Mouse (Mus musculus) left cerebral cortex, adult 8-10 months (tissue): ENCODE results near the gene Gm20388. TPM values are rescaled to one million over a fixed set of nuclear protein-coding genes. Genes with fewer than 3 reads are reported as not detected.

Experiments used
- DNase-seq, 2 experiments: peaks; one replicate each; pipeline ENCODE4 v3.0.0; 2022; ENCODE audit warnings: low spot score in 2 of 2
- microRNA-seq, 2 experiments: library from miRNA; unstranded; fragments of <30 nt; microRNA quantifications; one replicate each; pipeline ENCODE4 v1.2.0; 2022
- total RNA-seq, 4 experiments: library from RNA; stranded (reverse); gene quantifications; 2 replicates each; pipeline ENCODE4 v1.2.4; 2022

Gm20388 gene
- total RNA-seq, 4 experiments from 2014 or later = 10.4 to 20.8 (median 16.4) TPM

GRCm38 (mm10) chr8:124370422-124371183, 4460.0 kb downstream of the Gm20388 start:
- DNase-seq = no peak

GRCm38 (mm10) chr8:124371410-124372123, 4460.9 kb downstream of the Gm20388 start:
- DNase-seq = peak in 1 of 2 experiments; percentile 64

- peak in 1 of 2 experiments; percentile 31 for DNase-seq
These were observed 4463.1 kb downstream of the Gm20388 start for GRCm38 (mm10) chr8:124373753-124374152.

- peak in 1 of 2 experiments; percentile 47 for DNase-seq
These were observed 4464.5 kb downstream of the Gm20388 start for GRCm38 (mm10) chr8:124375168-124375567.

- DNase-seq = no peak
These were observed 4465.1 kb downstream of the Gm20388 start for GRCm38 (mm10) chr8:124375727-124376126.

- DNase-seq = no peak
These were observed 4465.8 kb downstream of the Gm20388 start for GRCm38 (mm10) chr8:124376406-124376805.

- no peak for DNase-seq
These were observed 4468.6 kb downstream of the Gm20388 start for GRCm38 (mm10) chr8:124379289-124379688.

- peak in 1 of 2 experiments; percentile 22 for DNase-seq
These were observed 4471.6 kb downstream of the Gm20388 start for GRCm38 (mm10) chr8:124382235-124382634.

GRCm38 (mm10) chr8:124384336-124384735, 4473.7 kb downstream of the Gm20388 start:
- DNase-seq = peak in 1 of 2 experiments; percentile 55

GRCm38 (mm10) chr8:124386225-124386899, 4475.7 kb downstream of the Gm20388 start:
- DNase-seq = peak in 1 of 2 experiments; percentile 88

GRCm38 (mm10) chr8:124389495-124389894, 4478.9 kb downstream of the Gm20388 start:
- peak in 1 of 2 experiments; percentile 89 for DNase-seq

GRCm38 (mm10) chr8:124391191-124391590, 4480.6 kb downstream of the Gm20388 start:
- DNase-seq = no peak

GRCm38 (mm10) chr8:124392271-124393012, 4481.8 kb downstream of the Gm20388 start:
- DNase-seq = no peak

- no peak for DNase-seq
These were observed 4482.4 kb downstream of the Gm20388 start for GRCm38 (mm10) chr8:124393013-124393412.

- no peak for DNase-seq
These were observed 4483.3 kb downstream of the Gm20388 start for GRCm38 (mm10) chr8:124393927-124394326.

- DNase-seq = no peak
These were observed 4484.3 kb downstream of the Gm20388 start for GRCm38 (mm10) chr8:124394951-124395350.

Small RNA genes within 50 kb of the gene (microRNA-seq; reads per million reads assigned to microRNA genes)
- gene Gm22715 (0 reads per million in 2 experiments), gene Gm24366 (0 reads per million in 2 experiments), gene Gm27530 (0 reads per million in 2 experiments), gene Mir1967 (0 reads per million in 2 experiments), gene Mir6396 (0 reads per million in 2 experiments), gene Mir7079 (0 to 0.66 reads per million in 2 experiments), gene Mir7080 (126 to 132 reads per million in 2 experiments), gene Mir7237 (0.66 to 2.1 reads per million in 2 experiments), gene Mir7687 (2.1 to 3.3 reads per million in 2 experiments)

Other genes with a start within 250 kb of the Gm20388 start
- 1 to 10 TPM; 6.0 to 8.4 (median 7.4) TPM for gene Wfdc1, start 244.5 kb upstream of the Gm20388 start, total RNA-seq
- 1 to 10 TPM; 1.5 to 2.0 (median 1.8) TPM for gene Atp2c2, start 210.8 kb upstream of the Gm20388 start, total RNA-seq
- gene Tldc1, start 132.4 kb upstream of the Gm20388 start, total RNA-seq = 10 to 100 TPM; 12.8 to 14.2 (median 13.6) TPM
- gene Cotl1, start 70.3 kb upstream of the Gm20388 start, total RNA-seq = 100 to 1,000 TPM in 1 of 4 experiments, 10 to 100 TPM in 3; 52.1 to 105 (median 68.9) TPM
- 1 to 10 TPM; 7.4 to 8.6 (median 8.4) TPM for gene Klhl36, start 48.6 kb upstream of the Gm20388 start, total RNA-seq
- 10 to 100 TPM; 79.8 to 83.3 (median 82.0) TPM for gene Usp10, start 481 bp upstream of the Gm20388 start, total RNA-seq
- gene Crispld2, start 81.6 kb downstream of the Gm20388 start, total RNA-seq = 1 to 10 TPM; 2.3 to 2.9 (median 2.5) TPM
- gene Zdhhc7, start 190.6 kb downstream of the Gm20388 start, total RNA-seq = 10 to 100 TPM; 26.3 to 44.6 (median 34.0) TPM
- 100 to 1,000 TPM; 219 to 271 (median 241) TPM for gene 6430548M08Rik, start 203.3 kb downstream of the Gm20388 start, total RNA-seq